Mouse (Mus musculus) layer of hippocampus, postnatal 14 days (tissue): ENCODE measurements around the gene BC048671. TPM values are rescaled to one million over a fixed set of nuclear protein-coding genes. Genes with fewer than 3 reads are reported as not detected.

Experiments
- DNase-seq, 2 experiments: peaks; one replicate each; pipeline ENCODE4 v3.0.0; 2021 to 2022; ENCODE audit warnings: low spot score in 2 of 2, mixed read lengths in 1 of 2
- total RNA-seq, 2 experiments: library from RNA; stranded (reverse); gene quantifications; 2 replicates each; pipeline ENCODE4 v1.2.3; 2021

Gene BC048671
- total RNA-seq, 2 experiments from 2014 or later = not detected

DNA sequence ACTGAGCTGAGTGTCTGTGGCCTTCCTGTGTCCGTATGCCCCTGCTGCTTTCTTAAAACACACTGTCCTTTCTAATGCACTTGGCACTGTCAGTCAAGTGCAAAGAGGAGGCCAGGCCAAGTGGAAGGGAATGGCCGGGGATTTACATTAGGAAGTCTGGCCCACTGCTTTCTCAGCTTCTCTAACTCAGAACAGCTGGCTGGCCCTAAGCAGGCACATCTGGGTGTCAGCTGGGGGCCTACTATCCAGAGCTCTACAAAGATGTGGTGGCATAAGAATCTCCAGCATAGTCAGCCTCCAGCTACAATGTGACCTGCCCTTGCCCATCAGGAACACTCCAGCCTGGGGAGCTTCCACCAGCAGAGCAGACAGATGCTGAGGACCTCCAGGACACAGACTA lies 49.0 kb downstream of the BC048671 start:
- no peak for DNase-seq

Other genes with a start within 250 kb of the BC048671 start
- gene Vmn1r49, start 222.7 kb upstream of the BC048671 start, total RNA-seq = not detected
- gene Vmn1r50, start 199.8 kb upstream of the BC048671 start, total RNA-seq = not detected
- gene Vmn1r51, start 178.6 kb upstream of the BC048671 start, total RNA-seq = not detected
- not detected for gene Vmn1r52, start 126.4 kb upstream of the BC048671 start, total RNA-seq
- gene V1ra8, start 98.4 kb upstream of the BC048671 start, total RNA-seq = not detected
- gene Vmn1r53, start 76.8 kb upstream of the BC048671 start, total RNA-seq = not detected
- not detected for gene Vmn1r54, start 54.9 kb upstream of the BC048671 start, total RNA-seq
- not detected for gene Chst13, start 24.0 kb downstream of the BC048671 start, total RNA-seq
- gene Uroc1, start 32.1 kb downstream of the BC048671 start, total RNA-seq = not detected
- gene Zxdc, start 68.3 kb downstream of the BC048671 start, total RNA-seq = 10 to 100 TPM; 25.2 to 29.8 TPM
- gene Cfap100, start 127.6 kb downstream of the BC048671 start, total RNA-seq = 10 to 100 TPM in 1 of 2 experiments, 1 to 10 TPM in 1; 9.8 to 10.4 TPM
- gene Klf15, start 161.4 kb downstream of the BC048671 start, total RNA-seq = 10 to 100 TPM; 25.5 to 28.5 TPM
- 10 to 100 TPM; 42.9 to 45.0 TPM for gene Aldh1l1, start 185.2 kb downstream of the BC048671 start, total RNA-seq